Mouse (Mus musculus): ENCODE measurements around the gene Oxtr.

Oxtr gene

GRCm38 (mm10) chr6:112488821-112489180, 942 bp downstream of the Oxtr start:
- no peak for DNase-seq (ENCODE audit: low spot score)

GRCm38 (mm10) chr6:112487993-112488392, 1.8 kb downstream of the Oxtr start:
- no peak for DNase-seq (ENCODE audit: low spot score)

- no peak for DNase-seq (ENCODE audit: low spot score)
Measured at GRCm38 (mm10) chr6:112484316-112484715, 5.4 kb downstream of the Oxtr start.

GRCm38 (mm10) chr6:112479861-112480260, 9.9 kb downstream of the Oxtr start:
- no peak for DNase-seq (ENCODE audit: low spot score)

GRCm38 (mm10) chr6:112471644-112472043, 18.1 kb downstream of the Oxtr start:
- DNase-seq (ENCODE audit: low spot score): no peak

- DNase-seq (ENCODE audit: low spot score): no peak
Measured at GRCm38 (mm10) chr6:112466001-112466400, 23.7 kb downstream of the Oxtr start.

- no peak for DNase-seq (ENCODE audit: low spot score)
Measured at GRCm38 (mm10) chr6:112465441-112465840, 24.3 kb downstream of the Oxtr start.

GRCm38 (mm10) chr6:112463331-112463730, 26.4 kb downstream of the Oxtr start:
- no peak for DNase-seq (ENCODE audit: low spot score)

- no peak for DNase-seq (ENCODE audit: low spot score)
Measured at GRCm38 (mm10) chr6:112461459-112461858, 28.3 kb downstream of the Oxtr start.

- no peak for DNase-seq (ENCODE audit: low spot score)
Measured at GRCm38 (mm10) chr6:112459341-112459749, 30.4 kb downstream of the Oxtr start, which contains the start of gene Cav3. Gene Cav3, plus strand, starts transcription at chr6:112459505.

- no peak for DNase-seq (ENCODE audit: low spot score)
Measured at GRCm38 (mm10) chr6:112445675-112446074, 44.1 kb downstream of the Oxtr start.

GRCm38 (mm10) chr6:112426018-112426732, 63.6 kb downstream of the Oxtr start:
- no peak for DNase-seq (ENCODE audit: low spot score)

- no peak for DNase-seq (ENCODE audit: low spot score)
Measured at GRCm38 (mm10) chr6:112423746-112424501, 65.8 kb downstream of the Oxtr start.

All from urinary bladder, postnatal 25 days (tissue).